15 mouse cellular contexts compared by ENCODE assay signal in genomic region chr17:7163955-7164354, GRCm38 (mm10). TPM values are rescaled to one million over a fixed set of nuclear protein-coding genes. Genes with fewer than 3 reads are reported as not detected.
DNase-seq lines count a peak whose midpoint lies in the region; ATAC-seq and TF ChIP-seq lines count a peak whose summit lies in the region.
"Had no signal": no experiment of that assay in that cellular context is flagged by ENCODE, and none has a peak within 500 bp of the region (broad histone marks: within the 10 kb centered on the region; RNA-seq: fewer than 3 reads in every experiment).

No protein-coding gene starts in this region.

- H3K27ac ChIP-seq in CH12.LX (ENCODE audit: insufficient read depth, low read depth) = no peak overlapping the region
- H3K27ac ChIP-seq in embryonic facial prominence, embryonic 10.5 days (replicated peaks) = no peak overlapping the region
- H3K27ac ChIP-seq: forebrain, embryonic 10.5 days; limb, embryonic 15.5 days; midbrain, embryonic 10.5 days had no signal

- no peaks in the 10 kb centered on the region for H3K9me3 ChIP-seq in CH12.LX (replicated peaks; ENCODE audit: low read length)
- no peaks in the 10 kb centered on the region for H3K9me3 ChIP-seq in embryonic facial prominence, embryonic 10.5 days
- H3K9me3 ChIP-seq: forebrain, embryonic 10.5 days; heart, embryonic 12.5 days; limb, embryonic 15.5 days; midbrain, embryonic 10.5 days had no signal

- dilution Hi-C loops in CH12.LX (cut with MboI; ENCODE audit: extremely low pct_ligation_motif_present, extremely low pct_unique_long_range_greater_than_20kb, low sequenced_read_pairs) = no loop called here

- TF ChIP-seq EP300 in CH12.LX (IDR thresholded peaks at IDR 0.05; ENCODE audit: low read length) = no peak

- H3K36me3 ChIP-seq in CH12.LX (replicated peaks in 1 of 2; ENCODE audit: control insufficient read depth in 1 of 2, insufficient read depth in 1 of 2, low read length in 1 of 2) = no peaks in the 10 kb centered on the region
- no peaks in the 10 kb centered on the region for H3K36me3 ChIP-seq in embryonic facial prominence, embryonic 10.5 days (replicated peaks)
- H3K36me3 ChIP-seq: forebrain, embryonic 10.5 days; heart, embryonic 12.5 days; limb, embryonic 15.5 days; midbrain, embryonic 10.5 days had no signal

- ATAC-seq in common myeloid progenitor, adult 5-6 weeks (replicated peaks; ENCODE audit: low read depth, poor library complexity, severe bottlenecking) = peak; percentile 90
- ATAC-seq in monocyte, adult 5-6 weeks (replicated peaks; ENCODE audit: insufficient number of reproducible peaks, low FRiP score, low TSS enrichment, poor library complexity, severe bottlenecking) = peak; percentile 46

- no peak for TF ChIP-seq POLR2A in CH12.LX (IDR thresholded peaks at IDR 0.05; ENCODE audit: low read depth, low read length)

- TF ChIP-seq CTCF in CH12.LX (conservative IDR thresholded peaks at IDR 0.05 in 1 of 2, IDR thresholded peaks at IDR 0.05 in 1 of 2; ENCODE audit: low read depth in 2 of 2, low read length in 2 of 2) = no peak

- DNase-seq in 416B (ENCODE audit: low read depth) (peak; percentile 91), CH12.LX (ENCODE audit: extremely low read depth) (peak; percentile 32)
- DNase-seq in embryonic facial prominence, embryonic 10.5 days (ENCODE audit: low spot score) = no peak
- no peak for DNase-seq in cerebellum, postnatal 36 days
- DNase-seq in spleen, postnatal 4 days (ENCODE audit: low spot score in 2 of 2) = no peak
- DNase-seq: gastrocnemius, postnatal 36 days; heart, postnatal 4 days; lung, embryonic 14.5 days; right cerebral cortex, postnatal 14 days had no signal

- no peaks in the 10 kb centered on the region for H3K79me2 ChIP-seq in CH12.LX (replicated peaks; ENCODE audit: control insufficient read depth, extremely low read depth, insufficient read depth, poor library complexity, severe bottlenecking)

- TF ChIP-seq RAD21 in CH12.LX (IDR thresholded peaks at IDR 0.05; ENCODE audit: low read depth, low read length) = no peak

- H3K4me3 ChIP-seq in CH12.LX (replicated peaks in 1 of 3; ENCODE audit: low read depth in 2 of 3, low read length in 2 of 3, poor library complexity in 1 of 3) = no peak overlapping the region
- no peak overlapping the region for H3K4me3 ChIP-seq in embryonic facial prominence, embryonic 10.5 days
- H3K4me3 ChIP-seq: forebrain, embryonic 10.5 days; heart, embryonic 12.5 days; limb, embryonic 15.5 days; midbrain, embryonic 10.5 days had no signal

- H3K4me2 ChIP-seq in CH12.LX (ENCODE audit: insufficient read depth, low read depth, poor library complexity, severe bottlenecking) = no peak overlapping the region
- H3K4me2 ChIP-seq: heart, embryonic 12.5 days; limb, embryonic 15.5 days; lung, embryonic 14.5 days had no signal

- no peak overlapping the region for H3K9ac ChIP-seq in CH12.LX (ENCODE audit: insufficient read depth, low read depth)
- H3K9ac ChIP-seq: heart, embryonic 12.5 days; limb, embryonic 15.5 days; lung, embryonic 14.5 days had no signal

- WGBS in embryonic facial prominence, embryonic 10.5 days = 66% methylated on average over 3 of the region's 3 CpGs

- H3K4me1 ChIP-seq in CH12.LX (ENCODE audit: control insufficient read depth in 1 of 2, insufficient read depth in 2 of 2) = peaks cover 3 to 13% of the 10 kb centered on the region in 2 experiments; a peak in 3 of 4 replicates
- peaks cover 23% of the 10 kb centered on the region for H3K4me1 ChIP-seq in embryonic facial prominence, embryonic 10.5 days

- peaks cover 10% of the 10 kb centered on the region for H3K27me3 ChIP-seq in CH12.LX (replicated peaks)
- no peaks in the 10 kb centered on the region for H3K27me3 ChIP-seq in embryonic facial prominence, embryonic 10.5 days (replicated peaks; ENCODE audit: low read depth, poor library complexity, severe bottlenecking)
- H3K27me3 ChIP-seq: heart, embryonic 12.5 days; limb, embryonic 15.5 days had no signal

- in situ Hi-C loops in CH12.LX (cut with MboI; ENCODE audit: low pct_ligation_motif_present, low pct_unique_long_range_greater_than_20kb, low sequenced_read_pairs) = no loop called here

TF ChIP-seq in CH12.LX, 34 proteins besides CTCF, POLR2A, EP300 and RAD21:
- TF ChIP-seq JUND (conservative IDR thresholded peaks at IDR 0.05; ENCODE audit: low read depth, low read length) = no peak
- no peak for TF ChIP-seq TBP (conservative IDR thresholded peaks at IDR 0.05; ENCODE audit: low read depth, low read length)
- TF ChIP-seq ETS1 (conservative IDR thresholded peaks at IDR 0.05; ENCODE audit: low read depth, low read length) = peak; percentile 50
TF ChIP-seq in CH12.LX: peak in this region for 1.

RNA-seq across cellular contexts. Expression of gene Rps6ka2, which starts 6.0 kb away (rescaled TPM):
- 0.64 and 0.97 TPM in 2 replicates for total RNA-seq in CH12.LX (2012; rRNA removed)
- 0.91 and 1.4 TPM in 2 replicates for total RNA-seq in CH12.LX (2014; rRNA removed)
- polyA plus RNA-seq in CH12.LX (2012; ENCODE audit: insufficient read length, low read depth) = 1.4 and 1.5 TPM in 2 replicates
- 2.1 and 2.4 TPM in 2 replicates for total RNA-seq in common myeloid progenitor, adult 5-6 weeks (2017)
- total RNA-seq in monocyte, adult 5-6 weeks (2017) = 20.2 to 30.6 TPM (median 22.7 TPM) in 3 replicates
- 27.2 and 27.7 TPM in 2 replicates for polyA plus RNA-seq in embryonic facial prominence, embryonic 10.5 days (2016; fragmentation: Nextera tagmentation; extraction: Ambion mirVana)

Comparison
In these comparisons a context has a peak if more than half of its experiments do, and no peak if none do; other contexts are left out.
1. DNase-seq: peak in 416B (single experiment) and CH12.LX (single experiment); none in embryonic facial prominence, embryonic 10.5 days (single experiment), cerebellum, postnatal 36 days (0 of 2) and spleen, postnatal 4 days (0 of 2).